Mouse (Mus musculus): Measurements from ENCODE around the gene Tnfsf11. TPM values are rescaled to one million over a fixed set of nuclear protein-coding genes. Genes with fewer than 3 reads are reported as not detected.

Gene Tnfsf11
- polyA plus RNA-seq, 1 experiment from 2014 or later, result 0.16 TPM

GRCm38 (mm10) chr14:78229012-78229411 is 78.8 kb downstream of the Tnfsf11 start:
- WGBS, result 69% methylated on average over 4 of the region's 4 CpGs
- Histone ChIP-seq H3K27ac (no peak overlapping the region), H3K36me3 (no peaks in the 10 kb centered on the region), H3K27me3 (ENCODE audit: insufficient read depth, poor library complexity, severe bottlenecking) (no peaks in the 10 kb centered on the region), H3K9me3 (no peaks in the 10 kb centered on the region), H3K4me1 (no peaks in the 10 kb centered on the region), H3K4me3 (no peak overlapping the region)
- no peak for DNase-seq (ENCODE audit: low spot score)

Small RNA genes lying within 50 kb of the gene (microRNA-seq; reads per million reads assigned to microRNA genes)
- not detected for gene Gm23652

Other genes with a start within 250 kb of the Tnfsf11 start
- gene Fam216b, start 219.0 kb downstream of the Tnfsf11 start, polyA plus RNA-seq (2016; fragmentation: Nextera tagmentation; extraction: Ambion mirVana), result not detected in 2 replicates
- gene Akap11, start 228.8 kb upstream of the Tnfsf11 start, polyA plus RNA-seq (2016; fragmentation: Nextera tagmentation; extraction: Ambion mirVana), result 14.3 and 15.6 TPM in 2 replicates

All from heart, embryonic 10.5 days (tissue).